ENCODE assay signal across 1 mouse cellular context in genomic region chr7:142443474-142443873, GRCm38 (mm10).
TF ChIP-seq lines count a peak whose summit lies in the region.

No protein-coding gene starts in this region.

TF ChIP-seq in myocyte, 11 proteins besides CTCF, POLR2A, EP300 and RAD21 (continued from another document):
- TF ChIP-seq POLR2AphosphoS2 (IDR thresholded peaks at IDR 0.05; ENCODE audit: insufficient read length, low read depth) = peak; percentile 74
- no peak for TF ChIP-seq MYOG (IDR thresholded peaks at IDR 0.05; ENCODE audit: control insufficient read depth in 1 of 3, insufficient read depth in 1 of 3, insufficient read length in 2 of 3, low read depth in 2 of 3)
